Mouse (Mus musculus) liver, adult (tissue): ENCODE data around the gene Rec8.

Source experiments
- GATA4 ChIP-seq: IDR thresholded peaks from 2 replicates; pipeline ENCODE4 v1.6.1; 2014; ENCODE audit warnings: mild to moderate bottlenecking, low read length; ENCODE audit not compliant: insufficient replicate concordance

The Rec8 gene

GRCm38 (mm10) chr14:55586149-55586548 is 31.7 kb upstream of the Rec8 start:
- TF ChIP-seq GATA4 = no peak

GRCm38 (mm10) chr14:55589271-55589670 is 28.6 kb upstream of the Rec8 start:
- TF ChIP-seq GATA4 = no peak

GRCm38 (mm10) chr14:55589771-55590448 is 27.9 kb upstream of the Rec8 start:
- no peak for TF ChIP-seq GATA4

GRCm38 (mm10) chr14:55590748-55591330 is 27.0 kb upstream of the Rec8 start, which contains the start of gene Psme2:
Gene Psme2 (minus strand): TSS chr14:55591113.
- TF ChIP-seq GATA4 = no peak

- peak; percentile 14; the same call in 1 of the 2 replicates for TF ChIP-seq GATA4
Observed at GRCm38 (mm10) chr14:55591331-55591891, 26.4 kb upstream of the Rec8 start, which contains the start of gene Rnf31. Gene Rnf31 (plus strand): TSS chr14:55591708.

- TF ChIP-seq GATA4 = no peak
Observed at GRCm38 (mm10) chr14:55592226-55592625, 25.6 kb upstream of the Rec8 start.

- no peak for TF ChIP-seq GATA4
Observed at GRCm38 (mm10) chr14:55596036-55596690, 21.7 kb upstream of the Rec8 start.

GRCm38 (mm10) chr14:55598521-55599390 is 19.1 kb upstream of the Rec8 start:
- no peak for TF ChIP-seq GATA4

GRCm38 (mm10) chr14:55603271-55603632 is 14.6 kb upstream of the Rec8 start, which contains the start of gene Irf9:
Gene Irf9 (plus strand): TSS chr14:55603571.
- TF ChIP-seq GATA4 = no peak

GRCm38 (mm10) chr14:55603633-55604576 is 13.9 kb upstream of the Rec8 start:
- TF ChIP-seq GATA4 = peak; percentile 93

GRCm38 (mm10) chr14:55604823-55605222 is 13.0 kb upstream of the Rec8 start:
- TF ChIP-seq GATA4 = no peak

- TF ChIP-seq GATA4 = no peak
Observed at GRCm38 (mm10) chr14:55605743-55606459, 11.9 kb upstream of the Rec8 start.

GRCm38 (mm10) chr14:55608339-55608738 is 9.5 kb upstream of the Rec8 start:
- no peak for TF ChIP-seq GATA4
